Mouse (Mus musculus) heart, postnatal 10 days (tissue): ENCODE results near the gene Mgrn1. TPM values are rescaled to one million over a fixed set of nuclear protein-coding genes. Genes with fewer than 3 reads are reported as not detected.

Experiments
- DNase-seq, 2 experiments: peaks; one replicate each; pipeline ENCODE4 v3.0.0; 2021
- intact Hi-C: fragments of 180-260 bp; cut with DNase I; formaldehyde crosslinking; loops from one replicate; pipeline ENCODE4 v1.15.1; 2025
- total RNA-seq, 2 experiments: library from RNA; stranded (reverse); gene quantifications; 2 replicates each; pipeline ENCODE4 v1.2.3; 2021

The Mgrn1 gene
- total RNA-seq, 2 experiments from 2014 or later = 186 to 187 TPM

GRCm38 (mm10) chr16:4937351-4938190, 51.5 kb downstream of the Mgrn1 start:
- intact Hi-C loops = no loop called here
- no peak for DNase-seq

GRCm38 (mm10) chr16:4938461-4938860, 52.4 kb downstream of the Mgrn1 start, which contains the start of gene Nudt16l1:
Nudt16l1 (plus strand) TSS chr16:4938761.
- intact Hi-C loops = no loop called here
- no peak for DNase-seq

GRCm38 (mm10) chr16:4938989-4939388, 52.9 kb downstream of the Mgrn1 start:
- intact Hi-C loops = no loop called here
- peak; percentile 96 to 98 for DNase-seq

GRCm38 (mm10) chr16:4939412-4939811, 53.4 kb downstream of the Mgrn1 start:
- peak; percentile 45 to 61 for DNase-seq
- intact Hi-C loops = no loop called here

- intact Hi-C loops = no loop called here
These were observed 54.3 kb downstream of the Mgrn1 start for GRCm38 (mm10) chr16:4940311-4940850.

GRCm38 (mm10) chr16:4941016-4941415, 55.0 kb downstream of the Mgrn1 start:
- intact Hi-C loops = no loop called here
- no peak for DNase-seq

More at GRCm38 (mm10) chr16:4940311-4940850, 54.3 kb downstream of the Mgrn1 start:
- DNase-seq = no peak

GRCm38 (mm10) chr16:4942868-4943267, 56.8 kb downstream of the Mgrn1 start:
- DNase-seq = no peak
- intact Hi-C loops = no loop called here

- DNase-seq = no peak
- intact Hi-C loops = no loop called here
These were observed 57.4 kb downstream of the Mgrn1 start for GRCm38 (mm10) chr16:4943431-4943830.

GRCm38 (mm10) chr16:4945415-4945814, 59.4 kb downstream of the Mgrn1 start:
- intact Hi-C loops = no loop called here
- no peak for DNase-seq

- no peak for DNase-seq
- intact Hi-C loops = no loop called here
These were observed 60.1 kb downstream of the Mgrn1 start for GRCm38 (mm10) chr16:4946155-4946554.

- no peak for DNase-seq
- intact Hi-C loops = no loop called here
These were observed 61.3 kb downstream of the Mgrn1 start for GRCm38 (mm10) chr16:4947378-4947777.

- intact Hi-C loops = no loop called here
- DNase-seq = no peak
These were observed 70.6 kb downstream of the Mgrn1 start for GRCm38 (mm10) chr16:4956609-4957008.

- no peak for DNase-seq
- intact Hi-C loops = no loop called here
These were observed 71.4 kb downstream of the Mgrn1 start for GRCm38 (mm10) chr16:4957446-4957845.

- no peak for DNase-seq
- intact Hi-C loops = no loop called here
These were observed 74.2 kb downstream of the Mgrn1 start for GRCm38 (mm10) chr16:4960260-4960659.

- intact Hi-C loops = no loop called here
- DNase-seq = no peak
These were observed 77.3 kb downstream of the Mgrn1 start for GRCm38 (mm10) chr16:4963346-4963745.

GRCm38 (mm10) chr16:4963797-4964709, 78.0 kb downstream of the Mgrn1 start, which contains the start of gene Anks3:
Anks3 (minus strand) TSS chr16:4964205.
- peak; percentile 98 for DNase-seq
- intact Hi-C loops = no loop called here

- intact Hi-C loops = no loop called here
These were observed 78.8 kb downstream of the Mgrn1 start for GRCm38 (mm10) chr16:4964731-4965391.

GRCm38 (mm10) chr16:4965392-4966129, 79.5 kb downstream of the Mgrn1 start:
- intact Hi-C loops = loop anchor here (2.0 kb wide), 1 partner anchor 47 kb away; the partner anchor contains the start of gene Rogdi
- DNase-seq = no peak

More at GRCm38 (mm10) chr16:4964731-4965391, 78.8 kb downstream of the Mgrn1 start:
- no peak for DNase-seq

GRCm38 (mm10) chr16:4968426-4968825, 82.4 kb downstream of the Mgrn1 start:
- DNase-seq = no peak
- intact Hi-C loops = no loop called here
